Mouse (Mus musculus) neural tube, embryonic 15.5 days (tissue): ENCODE data around the gene Fam189a1. TPM values are rescaled to one million over a fixed set of nuclear protein-coding genes. Genes with fewer than 3 reads are reported as not detected.

ENCODE experiments used
- ATAC-seq: fragments of 200-750 bp; cut with Nextera tagmentation; 2 replicates; pipeline ENCODE4 v1.8.0; 2017; ENCODE audit warnings: mild to moderate bottlenecking, moderate TSS enrichment, moderate library complexity; ENCODE audit not compliant: low FRiP score
- H3K27ac ChIP-seq: fragments of 300-500 bp; sonication (generic); replicated peaks from 2 replicates; pipeline ENCODE4 v1.5.1; 2015; ENCODE audit warnings: mild to moderate bottlenecking, inconsistent platforms
- H3K27me3 ChIP-seq: fragments of 300-500 bp; sonication (generic); replicated peaks from 2 replicates; pipeline ENCODE4 v1.6.1; 2015; ENCODE audit warnings: inconsistent platforms
- H3K36me3 ChIP-seq: fragments of 300-500 bp; sonication (generic); 2 replicates; pipeline ENCODE4 v1.6.1; 2015; ENCODE audit warnings: inconsistent platforms
- H3K4me1 ChIP-seq: fragments of 300-500 bp; sonication (generic); 2 replicates; pipeline ENCODE4 v1.6.1; 2015; ENCODE audit warnings: inconsistent platforms
- H3K4me2 ChIP-seq: fragments of 300-500 bp; sonication (generic); 2 replicates; pipeline ENCODE4 v1.6.1; 2015; ENCODE audit warnings: inconsistent platforms, mild to moderate bottlenecking, moderate library complexity
- H3K4me3 ChIP-seq: fragments of 300-500 bp; sonication (generic); replicated peaks from 2 replicates; pipeline ENCODE4 v1.5.1; 2015; ENCODE audit warnings: mild to moderate bottlenecking, inconsistent platforms
- H3K9ac ChIP-seq: fragments of 300-500 bp; sonication (generic); replicated peaks from 2 replicates; pipeline ENCODE4 v1.6.1; 2015; ENCODE audit warnings: mild to moderate bottlenecking, inconsistent platforms
- H3K9me3 ChIP-seq: fragments of 300-500 bp; sonication (generic); replicated peaks from 2 replicates; pipeline ENCODE4 v1.6.1; 2016; ENCODE audit warnings: inconsistent platforms
- WGBS: fragments of 180-500 bp; shearing (Covaris S2); methylation state at CpG from one replicate; pipeline ENCODE4 v1.1.7; 2015; ENCODE audit warnings: mixed read lengths; 5-methylcytosine and 5-hydroxymethylcytosine counted together
- polyA plus RNA-seq: library from polyadenylated mRNA; unstranded; fragments of >200 nt; fragmentation: Nextera tagmentation; extraction: Ambion mirVana; gene quantifications from 2 replicates; pipeline ENCODE4 v1.2.1, GENCODE M21; 2015

Gene Fam189a1
- polyA plus RNA-seq, 1 experiment from 2014 or later, result 13.4 TPM

GRCm38 (mm10) chr7:64900249-64900648, 256.1 kb downstream of the Fam189a1 start:
- no peak overlapping the region for H3K4me3 ChIP-seq
- no peak for ATAC-seq
- no peak overlapping the region for H3K9ac ChIP-seq
- H3K4me1 ChIP-seq, result peaks cover 15% of the 10 kb centered on the region
- no peaks in the 10 kb centered on the region for H3K27me3 ChIP-seq
- H3K4me2 ChIP-seq, result no peak overlapping the region
- H3K36me3 ChIP-seq, result no peaks in the 10 kb centered on the region
- no peaks in the 10 kb centered on the region for H3K9me3 ChIP-seq
- WGBS, result 85% methylated on average over 2 of the region's 2 CpGs
- no peak overlapping the region for H3K27ac ChIP-seq

DNA sequence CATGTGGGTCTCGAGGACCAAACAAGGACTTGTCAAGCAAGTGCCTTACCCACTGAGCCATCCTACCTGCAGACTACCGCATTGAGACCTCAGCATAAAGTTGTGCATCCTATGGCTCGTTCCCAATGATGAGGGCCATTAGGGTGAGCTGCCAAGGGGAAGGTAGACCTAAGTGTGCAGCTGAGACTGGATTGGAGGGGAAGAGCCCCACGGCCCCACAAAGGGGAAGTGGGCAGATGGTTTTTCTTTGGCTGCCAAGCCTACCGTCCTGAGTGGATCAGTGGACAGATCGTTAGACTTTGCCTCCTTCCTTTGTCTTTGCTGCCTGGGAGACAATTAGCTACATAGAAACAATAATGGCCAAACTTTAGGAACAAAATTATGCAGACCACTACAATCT, 259.8 kb downstream of the Fam189a1 start:
- ATAC-seq, result no peak
- 72% methylated on average over 6 of the region's 6 CpGs for WGBS
- H3K27ac ChIP-seq, result no peak overlapping the region
- no peak overlapping the region for H3K9ac ChIP-seq
- H3K27me3 ChIP-seq, result no peaks in the 10 kb centered on the region
- no peaks in the 10 kb centered on the region for H3K36me3 ChIP-seq
- H3K9me3 ChIP-seq, result no peaks in the 10 kb centered on the region
- H3K4me3 ChIP-seq, result no peak overlapping the region
- H3K4me1 ChIP-seq, result peaks cover 16% of the 10 kb centered on the region
- H3K4me2 ChIP-seq, result no peak overlapping the region

- Histone ChIP-seq H3K9ac (no peak overlapping the region), H3K27me3 (no peaks in the 10 kb centered on the region), H3K27ac (peak overlapping the region; percentile 33), H3K9me3 (no peaks in the 10 kb centered on the region), H3K4me2 (no peak overlapping the region), H3K4me1 (peaks cover 18% of the 10 kb centered on the region), H3K36me3 (no peaks in the 10 kb centered on the region), H3K4me3 (no peak overlapping the region)
- 47% methylated on average over 5 of the region's 5 CpGs for WGBS
- ATAC-seq, result peak; percentile 36; the same call in 1 of the 2 replicates
Measured at GRCm38 (mm10) chr7:64895685-64896101, 260.7 kb downstream of the Fam189a1 start.

GRCm38 (mm10) chr7:64891139-64891538, 265.2 kb downstream of the Fam189a1 start:
- no peak overlapping the region for H3K4me2 ChIP-seq
- no peak overlapping the region for H3K9ac ChIP-seq
- H3K27me3 ChIP-seq, result no peaks in the 10 kb centered on the region
- no peak for ATAC-seq
- peaks cover 12% of the 10 kb centered on the region for H3K4me1 ChIP-seq
- H3K36me3 ChIP-seq, result no peaks in the 10 kb centered on the region
- H3K27ac ChIP-seq, result no peak overlapping the region
- H3K4me3 ChIP-seq, result no peak overlapping the region
- WGBS, result 77% methylated on average over 3 of the region's 3 CpGs
- no peaks in the 10 kb centered on the region for H3K9me3 ChIP-seq

GRCm38 (mm10) chr7:64889919-64890318, 266.5 kb downstream of the Fam189a1 start:
- Histone ChIP-seq H3K27me3 (no peaks in the 10 kb centered on the region), H3K9me3 (no peaks in the 10 kb centered on the region), H3K4me1 (0 out of 2 replicates have a peak, but pooled peaks cover 2% of the 10 kb centered on the region), H3K4me2 (no peak overlapping the region), H3K27ac (no peak overlapping the region), H3K4me3 (no peak overlapping the region), H3K9ac (no peak overlapping the region), H3K36me3 (no peaks in the 10 kb centered on the region)
- whole genome bisulfite sequencing, result 66% methylated on average over 9 of the region's 9 CpGs
- ATAC-seq, result peak; percentile 62

DNA sequence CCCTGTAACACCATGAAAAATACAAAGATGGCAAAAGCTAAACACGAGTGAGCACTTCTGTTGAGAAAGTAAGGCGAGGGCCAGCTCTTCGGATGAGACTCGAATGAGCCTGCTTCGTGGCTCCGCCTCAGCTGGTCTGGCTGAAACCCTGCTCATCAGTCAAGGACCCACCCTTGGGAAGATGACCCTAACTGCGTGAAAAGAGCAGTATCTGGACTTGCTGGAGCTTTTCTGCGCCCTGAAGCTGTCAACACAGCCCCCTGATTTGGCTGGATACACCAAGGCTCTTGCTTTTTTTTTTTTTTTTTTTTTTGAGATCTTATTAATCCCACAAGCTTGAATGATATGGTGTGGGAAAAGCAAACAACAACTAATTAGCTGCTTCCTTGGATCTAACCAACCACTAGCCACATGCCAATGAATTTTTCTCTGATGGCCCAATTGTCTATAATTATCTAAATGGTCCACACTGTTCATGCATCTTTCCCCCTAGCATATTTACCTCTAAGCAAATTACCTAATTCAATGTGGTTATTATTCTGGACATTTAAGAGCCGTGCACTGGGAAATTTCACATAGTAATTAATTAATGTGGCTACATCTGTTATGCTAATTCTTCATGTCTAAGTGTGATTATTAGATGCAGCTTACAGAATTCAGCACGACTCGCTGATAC, 272.0 kb downstream of the Fam189a1 start:
- Histone ChIP-seq H3K9ac (no peak overlapping the region), H3K4me3 (no peak overlapping the region), H3K9me3 (no peaks in the 10 kb centered on the region), H3K36me3 (no peaks in the 10 kb centered on the region), H3K27me3 (no peaks in the 10 kb centered on the region), H3K4me2 (no peak overlapping the region), H3K27ac (no peak overlapping the region), H3K4me1 (peaks cover 8% of the 10 kb centered on the region)
- peak; percentile 69 for ATAC-seq
- WGBS, result 49% methylated on average over 11 of the region's 11 CpGs

DNA sequence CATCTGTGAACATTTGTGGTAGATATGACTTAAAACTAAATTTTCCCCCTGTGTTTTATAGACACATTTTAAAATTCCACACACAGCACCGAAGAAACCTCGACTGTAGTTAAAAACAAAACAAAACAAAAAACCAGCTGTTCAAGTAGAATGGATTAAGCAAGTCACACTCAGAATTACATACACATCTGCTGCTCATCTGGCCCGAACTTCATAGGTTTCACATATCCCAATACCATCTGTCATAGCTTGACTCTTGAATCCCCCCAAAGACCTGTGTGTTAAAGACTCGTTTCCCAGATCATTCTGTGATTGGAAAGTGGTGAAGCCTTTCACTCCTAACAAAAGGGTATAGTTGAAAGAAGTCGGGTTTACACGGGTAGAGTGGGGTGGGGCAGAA, 274.1 kb downstream of the Fam189a1 start:
- no peak for ATAC-seq
- H3K4me2 ChIP-seq, result no peak overlapping the region
- WGBS, result 71% methylated on average over 6 of the region's 6 CpGs
- no peak overlapping the region for H3K27ac ChIP-seq
- no peak overlapping the region for H3K9ac ChIP-seq
- no peaks in the 10 kb centered on the region for H3K9me3 ChIP-seq
- no peaks in the 10 kb centered on the region for H3K36me3 ChIP-seq
- peaks cover 8% of the 10 kb centered on the region for H3K4me1 ChIP-seq
- no peaks in the 10 kb centered on the region for H3K27me3 ChIP-seq
- no peak overlapping the region for H3K4me3 ChIP-seq

- no peak overlapping the region for H3K27ac ChIP-seq
- no peak overlapping the region for H3K9ac ChIP-seq
- no peaks in the 10 kb centered on the region for H3K27me3 ChIP-seq
- H3K36me3 ChIP-seq, result no peaks in the 10 kb centered on the region
- H3K4me2 ChIP-seq, result no peak overlapping the region
- peaks cover 8% of the 10 kb centered on the region for H3K4me1 ChIP-seq
- no peaks in the 10 kb centered on the region for H3K9me3 ChIP-seq
- WGBS, result 86% methylated on average over 7 of the region's 7 CpGs
- no peak overlapping the region for H3K4me3 ChIP-seq
- ATAC-seq, result no peak
Measured at GRCm38 (mm10) chr7:64881387-64881786, 275.0 kb downstream of the Fam189a1 start.

- peaks cover 8% of the 10 kb centered on the region for H3K4me1 ChIP-seq
- H3K36me3 ChIP-seq, result no peaks in the 10 kb centered on the region
- no peak overlapping the region for H3K4me2 ChIP-seq
- H3K9me3 ChIP-seq, result no peaks in the 10 kb centered on the region
- H3K27me3 ChIP-seq, result no peaks in the 10 kb centered on the region
- no peak overlapping the region for H3K4me3 ChIP-seq
- no peak overlapping the region for H3K9ac ChIP-seq
- WGBS, result 84% methylated on average over 5 of the region's 5 CpGs
- ATAC-seq, result no peak
- no peak overlapping the region for H3K27ac ChIP-seq
Measured at GRCm38 (mm10) chr7:64880415-64880814, 276.0 kb downstream of the Fam189a1 start.

GRCm38 (mm10) chr7:64874941-64875340, 281.4 kb downstream of the Fam189a1 start:
- peaks cover 22% of the 10 kb centered on the region for H3K4me1 ChIP-seq
- H3K36me3 ChIP-seq, result no peaks in the 10 kb centered on the region
- no peak overlapping the region for H3K27ac ChIP-seq
- no peak overlapping the region for H3K4me3 ChIP-seq
- no peak for ATAC-seq
- no peaks in the 10 kb centered on the region for H3K27me3 ChIP-seq
- no peak overlapping the region for H3K9ac ChIP-seq
- H3K9me3 ChIP-seq, result no peaks in the 10 kb centered on the region
- 90% methylated on average over 4 of the region's 4 CpGs for WGBS
- H3K4me2 ChIP-seq, result no peak overlapping the region

GRCm38 (mm10) chr7:64873266-64873665, 283.1 kb downstream of the Fam189a1 start:
- Histone ChIP-seq H3K4me2 (peak overlapping the region; percentile 88), H3K36me3 (no peaks in the 10 kb centered on the region), H3K27ac (peak overlapping the region; percentile 97), H3K27me3 (no peaks in the 10 kb centered on the region), H3K9me3 (no peaks in the 10 kb centered on the region), H3K9ac (0 out of 2 replicates have a peak overlapping the region, but pooled peaks have one; percentile 20), H3K4me3 (peak overlapping the region; percentile 96), H3K4me1 (peaks cover 37% of the 10 kb centered on the region)
- peak; percentile 46; the same call in 1 of the 2 replicates for ATAC-seq
- 34% methylated on average over 11 of the region's 11 CpGs for WGBS

DNA sequence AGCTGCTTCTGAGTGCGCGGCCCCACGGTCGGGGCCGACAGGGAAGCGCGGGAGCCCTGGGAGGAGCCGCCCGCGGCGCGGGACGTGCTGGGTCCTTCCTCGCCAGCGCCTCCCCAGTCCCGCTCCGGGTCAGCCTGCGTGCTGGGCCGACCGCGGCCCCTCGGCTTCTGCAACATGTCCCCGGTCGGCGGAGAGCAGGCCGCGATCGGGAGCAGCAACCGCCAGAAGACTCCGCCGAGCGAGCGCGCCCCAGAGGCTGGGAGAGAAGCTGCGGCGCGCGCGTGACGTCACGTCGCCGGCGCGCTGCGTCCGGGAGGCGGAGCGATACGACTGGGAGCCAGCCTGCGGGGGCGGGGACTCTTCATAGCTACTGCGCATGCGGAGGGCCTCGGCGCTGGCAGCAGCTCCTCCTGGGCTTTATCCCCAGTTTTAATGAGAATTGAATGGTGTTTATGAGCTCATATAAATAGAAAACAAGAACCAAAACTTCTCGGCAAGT, 283.6 kb downstream of the Fam189a1 start, which contains the start of gene Nsmce3:
Nsmce3 (minus strand) TSS at position 255 of the 499 bp plus-strand sequence.
- H3K27ac ChIP-seq, result peak within 1 kb of the TSS; percentile 97
- H3K4me3 ChIP-seq, result peak within 1 kb of the TSS; percentile 96
- no peaks in the 10 kb centered on the region for H3K27me3 ChIP-seq
- H3K4me1 ChIP-seq, result peaks cover 37% of the 10 kb centered on the region
- H3K9me3 ChIP-seq, result no peaks in the 10 kb centered on the region
- peak within 1 kb of the TSS; percentile 93 for H3K9ac ChIP-seq
- H3K36me3 ChIP-seq, result no peaks in the 10 kb centered on the region
- peak within 1 kb of the TSS; percentile 88 for H3K4me2 ChIP-seq
- under 1% methylated on average over 57 of the region's 57 CpGs for WGBS
- peak; percentile 96 for ATAC-seq
